Mouse (Mus musculus) adrenal gland, adult (tissue): Measurements from ENCODE around the gene P4ha2.

ENCODE experiments used
- DNase-seq, 2 experiments: peaks; one replicate each; pipeline ENCODE4 v3.0.0; 2022 to 2023; ENCODE audit warnings: low spot score in 1 of 2; ENCODE audit not compliant: inconsistent age in 2 of 2

The P4ha2 gene

DNA sequence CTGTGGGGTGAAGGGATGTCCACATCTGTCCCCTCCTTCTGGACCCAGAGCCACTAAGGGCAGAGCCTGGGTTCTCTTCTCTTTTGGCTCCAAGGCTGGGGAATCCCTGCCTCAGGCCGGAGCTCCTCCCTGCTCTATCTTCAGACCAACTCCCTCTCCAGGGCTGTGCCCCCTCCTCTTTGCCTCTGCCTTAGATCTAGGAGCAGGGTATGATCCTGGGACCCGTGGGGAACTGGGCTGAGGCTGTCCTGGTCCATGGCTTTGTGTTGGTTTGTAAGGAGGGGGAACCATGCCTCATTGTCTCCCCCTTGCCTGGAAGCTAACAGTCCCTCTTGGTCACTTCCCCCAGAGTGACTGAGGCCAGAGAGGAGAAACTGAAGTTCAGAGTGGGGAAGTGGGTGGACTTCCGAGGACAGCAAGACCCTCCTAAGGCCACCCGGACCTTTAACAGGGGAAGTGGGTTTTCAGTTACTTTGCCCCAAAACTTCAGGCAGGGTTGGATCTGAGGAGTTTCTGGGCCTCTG lies 31.8 kb upstream of the P4ha2 start:
- DNase-seq, result peak; percentile 9 to 44

- DNase-seq, result peak; percentile 62 to 72
These were observed 31.1 kb upstream of the P4ha2 start, which contains the start of gene Pdlim4 for GRCm38 (mm10) chr11:54068520-54069371. Gene Pdlim4, minus strand, starts transcription at chr11:54069014.

- peak; percentile 88 to 95 for DNase-seq
These were observed 28.0 kb upstream of the P4ha2 start for GRCm38 (mm10) chr11:54071726-54072445.

DNA sequence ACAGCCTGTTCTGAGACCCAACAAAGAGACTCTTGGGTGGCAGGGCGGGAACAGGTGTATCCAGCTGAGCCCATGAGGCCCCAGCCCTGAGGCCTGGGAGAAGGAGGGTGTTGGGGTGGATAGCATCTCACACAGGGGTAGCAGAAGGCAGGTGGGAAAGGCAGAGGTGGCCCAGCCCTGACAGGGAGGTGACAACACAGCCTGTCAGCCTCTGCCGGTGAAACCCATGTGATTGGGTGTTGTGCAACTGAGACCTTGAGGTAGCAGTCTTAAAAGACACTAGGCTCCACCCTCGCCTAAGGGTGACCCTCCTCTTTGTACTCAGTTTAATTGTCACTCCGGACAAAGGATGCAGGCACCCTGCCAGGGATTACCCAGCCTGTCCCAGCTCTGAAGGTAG lies 26.6 kb upstream of the P4ha2 start:
- peak; percentile 29 to 69 for DNase-seq

DNA sequence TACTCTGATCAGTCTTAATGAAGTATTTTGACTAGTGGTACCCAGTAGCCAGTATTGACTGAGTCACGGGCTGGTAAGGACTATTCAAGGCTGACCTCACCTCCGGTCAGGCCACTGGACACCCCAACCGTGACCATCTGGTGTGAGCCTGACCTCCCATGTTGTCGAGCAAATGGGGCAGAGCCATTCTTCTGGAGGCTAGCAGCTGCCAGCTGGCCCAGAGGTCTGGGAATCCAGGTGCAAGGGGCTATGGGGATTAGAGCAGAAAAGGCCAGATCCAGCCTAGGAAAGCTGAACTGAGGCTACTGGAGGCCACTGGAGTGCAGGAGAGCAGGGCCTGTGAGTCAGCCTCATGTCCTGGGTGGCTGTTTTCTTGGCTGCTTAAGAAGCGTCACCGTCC lies 24.5 kb upstream of the P4ha2 start:
- DNase-seq, result peak in 1 of 2 experiments; percentile 36

DNA sequence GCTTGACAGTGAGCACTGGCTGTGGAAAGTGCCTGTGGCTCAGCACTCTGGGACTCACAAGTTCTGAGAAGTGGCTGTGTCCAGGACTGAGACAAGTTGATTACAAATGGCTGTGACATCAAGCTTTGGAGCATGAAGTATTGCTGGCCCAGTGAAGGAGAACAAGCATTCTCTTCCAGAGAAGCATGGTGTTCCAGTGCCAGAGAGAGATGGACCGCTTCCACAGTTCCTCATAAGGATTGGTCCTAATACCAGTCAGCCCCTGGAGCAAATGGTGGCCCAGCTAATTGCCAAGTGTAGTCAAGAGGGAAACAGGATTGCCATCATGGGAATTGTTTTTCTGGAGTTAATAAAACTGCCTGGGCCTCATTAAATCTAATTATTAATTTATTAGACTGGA lies 23.8 kb upstream of the P4ha2 start:
- peak; percentile 8 to 36 for DNase-seq

- DNase-seq, result peak in 1 of 2 experiments; percentile 6
These were observed 19.5 kb upstream of the P4ha2 start for GRCm38 (mm10) chr11:54080435-54080834.

- no peak for DNase-seq
These were observed 17.2 kb upstream of the P4ha2 start for GRCm38 (mm10) chr11:54082725-54083124.

DNA sequence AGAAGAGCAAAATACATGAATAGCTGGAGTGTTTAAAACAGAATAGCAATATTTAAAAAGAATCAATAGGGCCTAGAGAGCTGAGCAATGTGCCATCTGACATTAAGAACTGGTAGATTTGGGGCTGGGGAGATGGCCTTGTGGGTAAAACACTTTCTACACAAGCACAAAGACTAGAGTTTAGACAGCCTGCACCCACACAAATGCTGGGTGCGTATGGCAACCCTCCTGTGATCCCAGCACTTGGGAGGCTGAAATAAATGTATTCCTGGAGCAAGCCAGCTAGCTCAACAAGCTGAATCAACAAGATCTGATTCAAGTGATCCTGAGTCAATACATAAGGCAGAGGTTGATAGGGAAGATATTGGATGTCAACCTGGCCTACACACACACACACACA lies 14.9 kb upstream of the P4ha2 start:
- DNase-seq, result no peak

- DNase-seq, result no peak
These were observed 14.1 kb upstream of the P4ha2 start for GRCm38 (mm10) chr11:54085816-54086215.

- DNase-seq, result peak in 1 of 2 experiments; percentile 18
These were observed 11.5 kb upstream of the P4ha2 start for GRCm38 (mm10) chr11:54088253-54088946.

DNA sequence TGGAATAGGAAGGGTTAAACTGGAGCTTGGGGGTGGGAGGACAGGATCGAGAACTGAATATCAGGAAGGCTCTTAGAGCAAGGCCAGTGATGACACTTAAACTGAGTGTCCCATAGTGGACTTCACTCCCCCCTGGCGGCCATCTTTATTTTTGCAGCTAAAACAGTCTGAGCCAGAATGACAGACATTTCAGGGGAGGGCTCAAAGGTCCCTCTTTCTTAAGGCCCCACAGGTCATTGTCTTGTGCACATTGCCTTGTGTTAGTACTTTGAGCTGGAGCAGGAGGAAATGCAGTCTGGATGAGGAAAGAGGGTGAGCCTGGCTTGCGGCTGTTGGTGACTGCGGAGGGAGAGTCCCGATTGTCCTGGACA lies 11.0 kb upstream of the P4ha2 start:
- DNase-seq, result peak; percentile 79 to 95

DNA sequence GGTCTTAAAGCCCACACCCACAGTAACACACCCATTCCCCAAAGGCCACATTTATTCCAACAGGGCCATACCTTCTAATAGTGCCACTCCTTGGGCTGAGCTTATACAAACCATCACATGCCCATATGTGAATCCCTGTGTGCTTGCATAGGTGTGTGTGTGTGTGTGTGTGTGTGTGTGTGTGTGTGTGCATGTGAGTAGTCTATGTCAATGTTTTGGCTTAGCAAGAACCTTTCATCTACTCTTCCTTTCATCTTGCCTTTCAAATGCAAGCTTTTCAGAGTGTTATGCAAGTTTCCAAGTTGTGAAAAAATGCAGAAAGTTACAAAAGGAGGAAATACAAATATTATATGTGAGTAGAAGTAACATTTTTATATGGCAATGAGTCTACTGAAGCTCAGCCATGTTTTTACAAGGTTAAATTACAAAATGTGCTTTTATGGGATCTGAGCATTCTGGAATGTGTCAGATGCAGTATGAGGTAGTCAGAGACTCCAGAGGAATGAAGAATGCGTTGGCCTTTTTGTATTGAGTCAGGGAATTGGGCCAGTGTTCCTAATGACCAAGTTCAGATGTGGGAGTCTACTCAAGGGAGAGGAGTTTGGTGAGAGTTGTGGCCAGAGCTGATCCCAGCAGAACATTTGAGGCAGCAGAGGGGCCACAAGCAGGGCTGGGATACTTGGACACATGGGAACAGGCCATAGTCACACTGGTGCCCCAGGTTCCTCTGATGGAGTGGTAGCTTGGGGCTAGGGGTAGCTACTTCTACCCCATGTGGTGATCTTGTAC lies 9.6 kb upstream of the P4ha2 start:
- peak in 1 of 2 experiments; percentile 22 for DNase-seq

GRCm38 (mm10) chr11:54091726-54092125 lies 8.2 kb upstream of the P4ha2 start:
- DNase-seq, result peak; percentile 14 to 39

- DNase-seq, result peak in 1 of 2 experiments; percentile 28
These were observed 7.7 kb upstream of the P4ha2 start for GRCm38 (mm10) chr11:54092188-54092587.

DNA sequence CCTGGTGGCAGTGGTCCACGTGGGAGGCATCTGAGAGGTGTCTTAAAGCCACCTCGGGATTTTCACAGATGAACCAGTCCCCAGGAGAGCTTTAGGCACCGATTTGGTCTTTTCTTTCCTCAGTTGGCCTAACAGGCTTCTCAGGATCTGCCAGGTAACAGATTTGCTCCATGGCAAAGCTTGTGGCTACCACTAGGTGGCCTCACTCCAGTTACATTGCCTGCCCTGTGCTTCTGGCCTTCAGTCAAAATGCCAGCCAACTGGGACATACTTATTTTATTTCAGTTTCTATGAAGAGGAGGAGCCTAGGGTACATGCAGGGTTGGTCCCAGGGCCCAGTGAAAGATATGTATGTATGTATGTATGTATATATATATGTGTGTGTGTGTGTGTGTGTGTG lies 6.9 kb upstream of the P4ha2 start:
- DNase-seq, result peak; percentile 54 to 86

DNA sequence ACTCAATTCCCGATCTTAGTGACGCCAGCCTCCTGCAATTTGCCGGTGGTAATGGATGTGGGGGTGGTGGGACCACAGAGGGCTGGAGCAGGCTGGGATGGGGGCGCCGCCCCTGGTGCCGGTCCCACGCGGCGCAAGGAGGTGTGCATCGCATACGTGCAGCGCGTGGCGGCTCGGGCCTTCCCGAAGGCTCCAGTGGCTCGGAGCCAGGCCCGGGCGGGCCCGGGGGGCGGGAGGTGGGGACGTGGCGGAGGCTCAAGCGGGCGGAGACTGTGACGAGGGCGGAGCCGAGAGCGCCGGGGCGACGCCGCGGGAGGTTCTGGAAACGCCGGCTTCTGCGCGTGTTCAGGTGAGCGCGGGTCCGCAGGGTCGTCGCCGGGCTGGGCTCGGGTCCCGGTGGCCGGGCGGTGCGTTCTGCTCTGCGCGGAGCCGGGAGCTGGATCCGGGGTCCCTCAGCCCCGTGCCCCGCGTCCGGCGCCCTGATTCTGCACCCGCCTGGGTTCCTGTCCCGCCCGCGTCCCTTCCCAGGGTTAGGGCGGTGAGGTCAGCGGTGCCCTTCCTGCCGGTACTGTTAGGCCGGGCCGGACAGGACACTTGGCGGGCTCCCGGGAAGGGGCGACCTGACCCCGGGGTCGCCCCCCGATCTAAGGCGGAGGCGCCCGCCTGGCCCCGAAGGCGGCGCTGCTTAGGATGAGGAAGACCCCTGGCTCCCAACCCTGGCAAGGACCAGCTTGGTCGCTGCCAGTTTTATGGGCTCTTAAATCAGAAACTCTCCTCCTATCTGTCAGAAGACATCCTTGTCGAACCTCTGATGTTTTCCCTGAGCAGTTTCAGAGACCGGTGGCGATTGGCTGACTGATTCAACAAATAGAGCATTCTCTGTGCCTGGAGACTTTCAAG lies 1.0 kb downstream of the P4ha2 start:
- peak; percentile 85 to 95 for DNase-seq

GRCm38 (mm10) chr11:54101701-54102100 lies 1.8 kb downstream of the P4ha2 start:
- DNase-seq, result no peak

DNA sequence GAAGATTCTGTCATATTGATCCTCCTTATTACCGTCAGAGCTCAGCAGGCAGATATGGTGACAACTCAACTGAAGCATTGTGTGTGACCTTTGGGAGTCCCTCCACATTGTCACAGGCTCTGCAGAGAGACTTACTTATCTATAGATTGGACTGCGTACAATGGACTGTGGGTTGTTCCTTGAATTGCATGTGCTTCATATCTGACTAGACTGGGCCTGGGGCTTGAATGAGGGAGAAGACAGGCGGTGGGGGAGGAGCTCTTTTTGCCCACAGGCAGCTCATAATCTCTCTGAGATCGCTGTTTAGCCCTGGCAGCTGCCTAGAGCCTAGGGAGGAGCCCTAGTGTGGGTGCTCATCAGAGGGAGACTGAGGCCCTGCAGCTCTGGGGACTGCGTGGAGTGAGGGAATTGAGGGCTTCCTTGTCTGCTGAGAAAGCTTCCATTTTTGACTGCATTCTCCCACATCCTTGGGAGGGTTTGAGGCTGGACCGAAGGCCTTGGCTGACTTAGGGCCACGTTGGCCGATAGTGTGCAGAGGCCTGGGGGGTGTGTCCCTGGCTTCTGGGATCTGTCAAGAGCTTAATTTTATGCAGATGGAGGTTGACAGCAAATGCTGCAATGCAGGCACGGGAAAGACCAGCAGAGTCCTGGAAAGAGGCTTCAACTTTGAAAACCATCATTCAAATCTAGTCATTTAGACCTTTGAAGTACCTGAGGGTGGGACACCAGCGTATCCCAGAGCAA lies 3.0 kb downstream of the P4ha2 start:
- DNase-seq, result peak in 1 of 2 experiments; percentile 37
